Mouse (Mus musculus) Muller cell, postnatal 12 days (primary cell): ENCODE measurements around the gene Vps37c.
A peak's percentile ranks its signal among the peaks of the same experiment; 100 is the strongest.

ENCODE experiments used
- DNase-seq: peaks from one replicate; pipeline ENCODE4 v3.0.0-alpha.2; 2015; ENCODE audit errors: inconsistent ontology term

Vps37c gene

DNA sequence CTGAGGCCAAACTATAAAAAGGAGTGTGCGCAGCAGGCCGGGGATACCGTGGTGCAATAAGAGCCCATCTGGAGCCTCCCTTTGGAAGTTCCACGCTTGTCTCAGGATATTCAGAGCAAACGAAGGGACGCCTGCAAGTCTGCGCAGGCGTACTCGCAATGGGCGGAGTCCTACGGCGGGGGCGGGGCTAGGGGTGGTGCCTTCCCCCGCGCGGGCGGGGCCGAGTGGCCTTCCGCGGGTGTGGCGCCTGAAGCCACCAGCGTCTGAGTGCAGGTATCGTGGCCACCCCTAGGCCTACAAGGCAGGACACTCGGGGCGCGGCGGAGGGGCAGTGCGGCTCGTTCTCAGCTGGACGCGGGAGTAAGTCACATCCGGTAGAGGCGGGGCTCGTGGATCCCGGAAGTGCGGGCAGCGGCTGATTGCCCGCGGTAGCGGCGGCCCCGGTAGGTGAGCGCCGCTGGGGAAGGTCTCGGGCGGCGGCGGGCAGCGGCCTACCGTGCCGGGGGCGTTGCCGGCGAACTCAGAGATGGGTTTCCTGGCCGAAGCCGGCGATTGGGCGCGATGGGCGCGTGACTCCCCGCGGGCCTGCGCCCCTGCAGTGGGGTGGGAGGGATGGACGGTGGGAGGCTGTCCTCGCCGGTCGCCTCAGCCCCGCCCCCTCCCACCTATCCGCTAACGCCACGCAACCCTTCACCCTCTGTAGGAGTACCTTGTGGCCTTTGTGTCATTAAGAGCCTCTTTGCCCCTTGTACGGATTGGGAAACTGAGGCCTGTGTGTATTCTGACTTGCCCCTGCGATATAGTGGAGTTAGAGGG lies at the start of gene Vps37c:
Gene Vps37c, plus strand, starts transcription at position 199 of the 816 bp plus-strand sequence.
- DNase-seq: peak; percentile 96

DNA sequence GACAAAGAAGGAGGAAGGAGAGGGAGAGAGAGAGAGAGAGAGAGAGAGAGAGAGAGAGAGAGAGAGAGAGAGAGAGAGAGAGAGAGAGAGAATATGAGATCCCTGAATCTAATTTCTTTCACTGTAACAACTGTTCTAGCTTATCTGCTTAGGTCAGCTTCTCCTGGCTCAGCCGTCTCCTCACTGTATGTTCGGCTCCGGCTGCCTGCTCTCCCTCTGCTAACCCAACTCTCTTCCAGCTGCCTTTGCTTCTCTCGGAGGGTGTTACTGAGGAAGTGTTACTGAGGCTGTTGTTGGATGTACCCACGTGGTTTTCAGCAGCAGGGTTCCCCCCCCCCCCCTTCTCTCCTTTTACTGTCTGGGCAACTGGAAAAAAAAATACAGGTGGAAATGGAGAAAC lies 48.5 kb upstream of the Vps37c start:
- DNase-seq: no peak

DNA sequence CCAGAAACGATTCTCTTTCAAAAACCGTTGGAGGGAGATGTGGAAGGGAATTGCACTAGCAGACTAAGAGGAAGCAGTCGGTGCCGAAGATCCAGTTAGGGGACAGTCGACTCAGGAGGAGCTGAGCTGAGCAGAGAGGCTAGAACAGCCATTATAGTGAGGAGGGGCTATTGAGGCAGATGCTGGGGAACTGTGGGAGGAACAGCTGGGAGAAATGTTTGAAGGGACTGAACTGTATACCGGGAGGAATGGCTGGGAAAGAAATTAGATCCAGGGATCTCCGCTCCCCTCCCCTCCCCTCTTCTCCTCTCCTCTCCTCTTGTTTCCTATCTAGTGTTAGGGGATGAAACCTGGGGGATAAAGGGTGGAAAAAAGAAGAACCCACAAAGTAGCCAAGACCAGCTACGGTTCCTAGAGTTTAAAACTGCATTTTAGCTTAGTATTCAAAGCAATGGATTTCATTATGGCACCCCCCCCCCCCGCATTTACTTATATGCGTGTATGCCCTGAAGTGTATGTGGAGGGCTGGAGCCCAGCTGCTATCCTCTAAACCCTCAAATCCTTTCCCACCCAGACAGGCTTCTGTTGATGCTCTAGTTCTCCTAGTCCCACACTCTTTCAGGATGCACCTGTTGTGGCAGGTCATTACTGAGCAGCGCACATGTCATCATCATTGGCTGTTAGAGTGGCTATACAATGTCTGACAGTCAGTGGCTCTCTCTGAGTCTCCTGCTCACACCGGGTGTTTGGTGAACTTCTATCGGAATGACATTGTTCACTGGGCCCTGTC lies 47.8 kb upstream of the Vps37c start:
- no peak for DNase-seq

DNA sequence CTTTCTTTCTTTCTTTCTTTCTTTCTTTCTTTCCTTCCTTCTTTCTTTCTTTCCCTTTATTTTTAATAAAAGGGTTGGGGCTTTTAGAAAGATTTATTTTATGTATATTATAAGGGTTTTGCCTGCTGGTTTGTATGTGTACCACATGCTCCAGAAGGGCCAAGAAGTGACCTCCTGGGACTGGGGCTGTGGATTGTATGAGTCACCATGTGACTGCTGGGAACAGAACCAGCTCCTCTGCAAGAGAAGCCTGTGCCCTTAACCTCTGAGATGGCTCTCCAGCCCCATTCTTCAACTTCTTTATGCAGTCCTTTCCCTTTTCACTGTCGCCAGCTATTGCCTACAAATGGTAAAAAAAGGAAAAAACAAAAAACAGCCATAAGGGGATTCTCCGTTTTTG lies 42.9 kb upstream of the Vps37c start:
- peak; percentile 12 for DNase-seq

DNA sequence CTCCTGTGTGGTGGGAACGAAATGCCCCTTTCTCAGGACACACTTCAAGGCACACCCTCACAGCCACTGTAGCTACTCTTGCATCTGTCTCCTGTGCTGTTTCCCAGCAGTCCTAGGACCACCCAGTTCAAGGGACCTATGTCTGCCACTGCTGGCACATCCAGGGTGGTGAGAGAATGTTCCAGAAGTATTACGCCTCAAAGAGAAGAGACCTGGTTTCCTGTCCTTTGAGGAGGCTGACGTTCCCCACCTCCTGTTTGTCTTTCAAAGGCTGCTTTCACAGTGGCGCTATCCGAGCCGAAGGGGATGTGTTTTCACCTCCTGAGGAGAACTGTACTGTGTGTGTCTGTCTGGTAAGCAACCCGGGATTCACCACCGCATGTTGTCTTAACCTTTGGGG lies 40.4 kb upstream of the Vps37c start:
- DNase-seq: no peak

DNA sequence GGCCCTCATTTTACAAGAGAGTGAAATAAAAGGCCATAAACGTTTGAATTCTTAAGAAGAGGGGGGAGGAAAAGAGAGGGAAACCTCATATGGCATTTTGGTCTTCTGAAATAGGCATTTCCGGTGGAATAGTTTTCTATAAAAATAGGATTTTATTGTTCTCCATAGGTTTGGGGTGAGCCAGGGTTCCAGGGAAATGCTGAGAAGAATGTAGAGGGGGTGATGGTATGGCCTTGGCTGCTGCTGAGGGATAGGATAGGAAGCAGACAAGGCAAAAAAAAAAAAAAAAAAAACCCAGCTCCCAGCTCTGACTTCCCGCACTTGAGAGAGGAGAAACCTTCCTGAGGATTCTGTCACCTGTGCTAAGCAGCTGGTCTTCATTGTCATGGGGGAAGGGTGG lies 32.5 kb upstream of the Vps37c start:
- DNase-seq: no peak

DNA sequence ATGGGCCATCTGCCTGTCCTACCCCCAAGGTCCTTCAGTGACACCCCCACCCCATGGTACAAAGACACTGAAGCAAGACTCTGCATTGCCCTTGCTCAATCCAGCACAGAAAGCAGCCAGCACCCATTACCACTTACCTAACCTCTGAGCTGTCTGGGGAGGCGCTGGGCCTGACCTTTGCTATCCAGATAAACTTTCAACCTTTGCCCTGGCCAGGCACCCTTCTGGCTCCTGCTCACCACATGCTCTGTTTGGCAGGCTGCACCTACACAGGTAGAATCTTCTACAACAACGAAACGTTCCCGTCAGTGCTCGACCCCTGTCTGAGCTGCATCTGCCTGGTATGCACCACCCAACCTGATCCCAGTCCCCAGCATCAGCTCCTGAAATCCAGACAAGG lies 30.8 kb upstream of the Vps37c start:
- no peak for DNase-seq

DNA sequence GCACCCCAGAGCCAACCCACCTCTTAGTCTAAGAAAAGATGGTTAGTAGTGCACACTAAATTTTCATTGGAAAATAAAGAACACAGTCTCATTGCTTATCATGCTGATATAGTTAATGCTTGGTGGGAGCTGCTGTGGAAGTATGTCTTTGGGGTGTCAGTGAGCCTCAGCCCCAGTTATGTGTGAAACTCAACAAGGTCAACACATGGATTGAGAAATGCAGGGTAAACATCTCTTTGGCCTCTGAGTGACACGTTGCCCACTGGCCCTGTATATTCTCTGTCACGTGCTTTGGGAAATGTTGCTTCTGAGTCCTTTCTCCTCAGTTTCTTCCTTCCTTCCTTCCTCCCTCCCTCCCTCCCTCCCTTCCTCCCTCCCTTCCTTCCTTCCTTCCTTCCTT lies 30.1 kb upstream of the Vps37c start:
- DNase-seq: no peak

DNA sequence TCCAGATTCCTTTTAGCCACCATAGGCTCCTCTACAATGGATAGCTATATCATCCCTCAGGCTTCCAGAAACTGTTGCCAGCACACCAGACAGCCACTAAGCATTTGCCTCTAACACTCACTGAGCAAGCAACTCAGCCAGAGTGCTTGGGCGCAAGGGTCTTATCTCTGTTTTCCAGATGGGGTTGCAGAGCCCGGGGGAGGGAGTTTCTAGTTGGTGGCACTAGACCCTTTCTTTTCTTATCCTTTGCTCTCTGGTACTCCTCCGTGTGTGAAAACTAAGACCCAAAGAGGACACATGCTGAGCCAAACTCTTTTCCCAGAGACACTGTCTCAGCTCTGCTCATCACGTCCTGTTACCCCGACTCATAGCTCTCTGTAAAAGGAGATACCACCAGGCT lies 27.2 kb upstream of the Vps37c start:
- DNase-seq: no peak

DNA sequence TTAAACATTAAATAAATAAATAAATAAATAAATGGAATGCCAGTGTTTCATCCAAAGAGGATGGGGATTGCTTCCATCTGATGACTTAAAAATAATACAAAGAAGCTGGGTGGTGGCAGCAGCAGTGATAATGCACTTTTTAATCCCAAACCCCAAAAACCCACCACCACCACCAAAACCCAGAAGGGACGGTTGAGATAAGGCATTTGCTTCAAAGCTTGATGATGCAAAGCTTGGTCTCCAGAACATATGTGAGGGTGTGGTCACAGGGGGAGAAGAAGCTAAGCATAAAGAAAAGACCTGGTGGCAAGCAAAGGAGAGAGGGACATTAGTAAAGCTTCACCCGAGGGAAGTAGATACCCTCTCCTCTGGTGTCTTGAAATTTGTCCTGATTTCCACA lies 26.6 kb upstream of the Vps37c start:
- DNase-seq: no peak

DNA sequence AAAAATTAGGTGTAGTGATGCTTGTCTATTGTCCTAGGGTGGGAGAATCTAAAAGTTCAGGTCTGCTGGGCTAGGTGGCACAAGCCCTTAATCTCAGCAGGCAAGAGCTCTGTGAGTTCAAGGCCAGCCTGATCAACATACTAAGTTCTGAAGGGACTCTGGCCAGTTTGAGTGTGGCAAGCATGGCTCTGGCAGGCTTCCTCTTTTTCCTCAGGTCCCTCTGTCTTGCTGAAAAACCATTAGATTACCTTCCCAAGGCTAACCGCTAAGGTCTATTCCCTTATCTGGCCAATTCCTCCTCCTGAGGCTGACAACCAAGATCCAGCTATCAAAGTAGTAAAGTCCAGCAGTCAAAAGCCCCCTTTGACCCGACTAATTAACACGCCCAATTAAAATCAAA lies 25.9 kb upstream of the Vps37c start:
- DNase-seq: no peak

DNA sequence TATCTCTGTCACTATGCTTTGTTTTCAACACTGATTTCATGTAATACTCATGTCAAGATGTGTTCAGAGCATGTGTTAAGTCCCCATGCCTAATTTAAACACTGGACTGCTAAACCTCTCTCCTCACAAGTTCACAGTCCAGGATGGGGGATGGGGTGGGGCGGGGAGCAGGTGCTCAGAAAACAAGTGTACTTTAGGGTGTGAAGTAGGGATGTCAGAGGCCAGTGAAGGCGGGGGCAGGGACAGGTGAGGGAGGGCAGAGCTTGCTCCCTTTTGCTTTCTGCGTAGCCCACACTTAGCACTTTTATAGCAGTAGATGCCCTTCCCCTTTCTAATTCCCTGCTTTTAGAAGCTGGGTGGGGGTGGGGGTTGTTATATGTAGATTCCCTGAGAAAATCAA lies 23.4 kb upstream of the Vps37c start:
- DNase-seq: no peak

DNA sequence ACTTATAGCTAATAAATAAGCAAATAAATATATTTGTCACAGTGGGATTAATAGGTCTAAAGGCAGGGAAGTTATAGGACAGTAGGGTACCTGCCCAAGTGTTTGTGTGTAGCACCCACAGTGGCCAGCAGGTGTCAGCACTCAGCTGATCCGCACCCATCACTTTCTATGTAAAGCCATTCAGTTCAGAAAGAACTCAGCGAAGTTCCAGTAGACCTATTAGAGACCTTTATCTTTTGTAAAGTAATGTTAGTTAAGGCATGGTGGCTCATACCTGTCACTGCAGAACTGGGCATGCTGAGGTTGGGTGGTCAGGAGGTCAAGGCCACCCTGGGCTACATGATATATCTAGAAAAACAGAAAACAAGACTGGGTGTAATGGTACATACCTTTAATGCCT lies 23.0 kb upstream of the Vps37c start:
- peak; percentile 38 for DNase-seq

DNA sequence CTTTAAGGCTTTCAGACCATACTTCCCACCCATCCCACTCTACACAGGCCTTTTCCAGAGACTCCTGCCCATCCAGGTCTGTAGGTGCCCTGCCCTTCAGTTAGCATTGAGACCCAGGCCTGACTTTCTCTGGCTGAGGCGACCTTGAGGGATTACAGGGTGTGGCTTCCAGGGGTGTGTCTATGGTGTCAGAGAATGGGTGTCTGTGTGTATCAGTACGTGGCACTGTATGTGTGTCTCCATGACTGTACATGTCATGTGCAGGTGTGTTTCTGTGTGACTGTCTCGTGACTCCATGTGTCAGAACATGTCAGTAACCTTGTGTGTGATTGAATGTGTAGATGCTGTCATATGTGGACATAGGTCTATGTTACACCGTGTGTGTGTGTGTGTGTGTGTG lies 17.2 kb upstream of the Vps37c start:
- DNase-seq: no peak

DNA sequence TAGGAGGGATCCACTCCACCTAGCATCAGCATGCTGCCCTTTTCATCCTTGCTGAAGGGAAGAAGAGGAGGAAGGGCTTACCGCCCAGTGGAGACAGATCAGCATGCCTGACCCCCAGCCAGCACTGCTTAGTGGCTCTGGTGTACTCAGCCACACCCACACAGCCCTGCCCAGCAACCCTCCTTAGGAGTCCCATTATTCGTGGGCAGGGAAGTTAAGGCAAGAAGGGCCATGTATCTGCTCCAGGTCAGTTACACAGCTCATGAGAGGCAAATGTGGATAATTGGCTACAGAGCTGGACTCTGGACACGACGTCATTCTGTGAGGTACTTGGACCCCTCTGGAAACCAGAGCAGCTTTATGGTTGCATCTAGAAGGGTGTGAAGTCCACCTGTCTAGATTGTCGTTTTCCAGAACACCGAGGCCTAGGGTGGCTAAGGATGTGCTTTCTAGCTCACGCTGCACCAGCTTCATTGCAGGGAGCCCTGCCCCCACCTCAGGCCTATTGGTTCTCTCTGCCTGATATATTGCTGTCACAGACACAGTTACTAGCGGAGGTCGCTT lies 16.6 kb upstream of the Vps37c start:
- DNase-seq: no peak

DNA sequence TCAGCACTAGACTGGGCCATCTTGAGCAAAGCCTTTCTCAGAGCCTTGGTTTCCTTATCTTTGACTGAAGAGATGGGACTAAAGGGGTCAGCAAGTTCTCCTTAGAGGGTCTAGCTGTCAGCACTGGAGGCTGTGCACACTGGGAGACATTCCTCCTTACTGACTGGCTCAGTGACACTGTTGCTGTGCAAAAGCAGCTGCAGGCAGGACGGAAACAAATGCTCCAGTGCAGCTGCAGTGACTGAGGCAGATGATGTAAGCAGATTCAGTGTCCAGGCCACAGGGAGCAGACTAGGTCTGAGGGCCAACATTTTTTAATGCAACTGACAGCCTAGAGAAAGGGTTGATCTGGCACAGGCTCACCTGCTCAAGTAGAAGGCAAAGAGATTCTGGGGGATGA lies 15.3 kb upstream of the Vps37c start:
- no peak for DNase-seq

DNA sequence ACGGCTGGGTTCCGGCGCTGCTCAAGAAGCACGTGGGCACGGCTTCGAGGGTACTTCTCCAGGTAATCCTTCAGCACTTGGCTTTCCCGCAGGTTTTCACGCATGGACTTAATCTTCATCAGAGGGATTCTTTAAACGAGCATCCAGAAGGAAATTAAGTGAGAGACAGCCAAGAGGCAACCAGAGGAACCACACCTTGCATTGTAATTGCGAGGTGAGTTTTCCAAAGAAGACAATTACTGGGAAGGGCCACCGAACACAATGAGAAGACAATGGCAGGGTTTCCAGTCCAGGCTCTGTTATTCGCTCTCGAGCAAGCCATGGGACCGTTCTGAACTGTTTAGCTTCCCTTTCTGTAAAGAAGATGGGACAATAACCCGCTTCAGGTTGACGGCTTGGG lies 11.9 kb upstream of the Vps37c start:
- DNase-seq: no peak

DNA sequence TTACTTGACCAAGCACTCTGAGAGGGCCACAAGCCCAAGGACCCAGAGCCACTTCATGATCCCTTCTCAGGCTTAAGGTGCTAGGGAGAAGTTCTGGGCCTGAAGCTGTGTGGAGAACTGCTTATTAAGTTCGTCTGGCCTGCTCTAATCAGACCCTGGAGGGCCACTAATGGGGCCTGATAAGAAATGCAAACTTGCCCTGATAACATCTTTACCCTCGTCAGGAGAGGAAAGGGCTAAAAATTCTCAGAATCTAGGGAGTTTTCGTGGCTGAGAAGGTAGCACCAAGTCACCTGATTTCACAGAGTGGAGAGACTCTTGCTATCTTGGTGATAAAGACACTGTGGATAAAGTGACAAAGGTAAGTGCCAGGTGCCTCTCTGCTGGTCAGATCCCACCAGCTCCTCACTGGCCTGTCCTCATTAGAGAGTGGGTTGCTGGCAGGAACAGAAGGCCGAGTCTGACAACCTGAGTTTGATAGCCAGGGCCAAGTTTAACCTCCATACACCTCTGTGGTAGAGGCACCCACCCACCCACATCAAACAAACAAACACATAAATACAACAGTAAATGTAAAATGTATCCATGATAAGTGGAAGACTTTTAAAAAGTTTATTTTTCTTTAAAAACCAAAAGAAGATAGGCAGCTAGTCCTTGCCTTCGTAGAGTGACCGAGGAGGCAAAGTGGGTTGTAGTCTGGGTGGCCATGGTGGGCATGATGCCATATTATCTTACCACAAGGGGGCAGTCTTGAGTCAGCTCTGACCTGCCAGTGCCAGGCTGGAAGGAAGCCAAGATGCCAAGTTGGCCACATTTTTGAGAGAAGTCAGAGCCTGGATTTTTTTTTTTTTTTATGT lies 10.4 kb upstream of the Vps37c start, which contains the start of gene Pga5:
Gene Pga5, minus strand, starts transcription at position 157 of the 857 bp plus-strand sequence.
- peak; percentile 79 for DNase-seq

DNA sequence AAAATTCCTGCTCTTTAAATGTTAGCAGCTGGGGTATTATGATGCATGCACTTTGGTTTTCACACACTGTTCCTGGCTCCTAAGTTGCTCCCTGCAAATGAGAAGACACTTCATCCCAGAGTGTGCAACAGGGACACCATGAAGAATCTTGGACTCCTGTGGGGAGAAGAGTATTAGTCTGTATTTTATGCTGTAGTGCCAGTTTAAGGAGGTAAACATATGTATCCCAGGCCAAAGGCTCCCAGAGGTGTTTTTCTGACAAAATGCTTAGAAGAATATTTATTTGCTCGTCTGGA lies 9.8 kb upstream of the Vps37c start:
- DNase-seq: no peak

DNA sequence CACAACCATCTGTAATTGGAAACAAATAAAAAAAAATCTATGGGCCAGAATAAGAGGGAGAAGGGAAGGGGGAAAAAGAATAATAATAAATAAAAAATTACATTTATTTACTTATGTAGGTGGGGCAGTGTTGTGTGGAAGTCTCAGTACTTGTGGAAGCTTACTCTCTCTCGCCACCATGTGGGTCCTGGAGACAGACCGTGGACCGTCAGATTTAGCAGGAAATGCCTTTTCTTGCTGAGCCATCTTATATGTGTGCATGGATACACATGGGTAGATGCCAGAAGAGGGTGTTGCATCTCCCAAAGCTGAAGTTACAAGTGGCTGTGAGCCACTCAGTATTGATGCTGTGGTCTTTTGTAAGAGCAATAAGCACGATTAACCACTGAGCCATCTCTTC lies 7.0 kb upstream of the Vps37c start:
- no peak for DNase-seq

DNA sequence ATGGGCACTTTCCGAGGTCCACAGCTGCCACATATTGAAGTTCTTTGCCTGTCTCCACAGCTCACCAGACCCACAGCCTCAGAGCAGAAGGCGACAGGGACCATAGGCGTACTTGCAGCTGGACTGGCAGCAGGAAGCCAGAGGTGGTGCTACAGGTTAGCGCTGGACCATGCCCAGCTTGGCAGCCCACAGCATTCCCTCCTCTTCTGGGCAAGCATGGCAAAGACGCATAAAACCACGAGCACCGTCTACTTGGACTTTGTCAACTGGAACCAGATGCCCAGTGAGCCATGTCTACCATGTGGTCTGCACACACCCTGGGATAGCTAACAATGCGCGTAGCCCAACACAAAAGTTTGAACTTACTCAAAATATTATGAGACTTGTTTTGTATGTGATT lies 3.5 kb upstream of the Vps37c start:
- no peak for DNase-seq

DNA sequence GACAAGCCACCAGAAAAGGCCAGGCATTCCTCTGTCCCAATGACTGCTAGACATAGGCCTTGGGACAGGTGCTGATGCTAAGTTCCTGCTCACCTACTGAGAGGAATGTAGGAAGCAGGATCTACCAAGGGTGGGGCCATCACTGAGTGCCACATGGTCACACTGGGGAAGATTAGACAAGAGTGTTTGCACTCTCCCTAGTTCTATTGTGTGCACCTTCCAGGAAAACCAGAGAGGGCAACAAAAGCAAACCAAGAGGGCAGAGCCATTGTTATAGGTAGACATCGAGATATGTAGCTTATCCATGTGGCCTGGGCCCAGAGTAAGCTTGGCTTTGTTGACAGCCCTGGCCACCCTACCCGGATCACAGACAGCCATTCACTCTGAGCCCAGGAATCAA lies 2.8 kb upstream of the Vps37c start:
- DNase-seq: no peak
